Mouse (Mus musculus) kidney, adult 9 months (tissue): ENCODE data around the gene Gm47996.
"Not testable (repeated sequence)": the region's sequence is repeated elsewhere in the genome, so short reads cannot be mapped to it uniquely, and the experiment has no call there.

Experiments used
- DNase-seq: peaks from one replicate; pipeline ENCODE4 v3.0.0; 2022

Gm47996 gene

DNA sequence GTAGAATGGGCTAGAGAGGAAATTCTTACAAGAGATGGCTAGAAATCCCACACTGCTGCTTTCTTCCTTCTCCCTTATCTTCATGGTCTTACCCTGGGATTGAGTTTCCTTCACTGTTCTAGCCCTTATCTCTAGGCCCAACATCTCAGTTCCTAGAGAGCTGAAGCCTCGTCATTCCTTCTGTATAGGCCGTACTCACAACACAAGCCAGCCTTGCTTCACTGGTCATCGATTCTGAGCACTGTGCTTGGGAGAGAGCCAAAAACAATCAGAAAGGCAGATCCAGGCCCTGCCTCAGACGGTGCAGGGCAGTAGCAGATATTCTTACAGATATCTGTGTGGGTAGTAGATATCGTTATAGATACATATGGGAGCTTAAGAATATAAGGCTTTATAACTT lies 1.4 kb upstream of the Gm47996 start:
- DNase-seq = not testable (repeated sequence)

DNA sequence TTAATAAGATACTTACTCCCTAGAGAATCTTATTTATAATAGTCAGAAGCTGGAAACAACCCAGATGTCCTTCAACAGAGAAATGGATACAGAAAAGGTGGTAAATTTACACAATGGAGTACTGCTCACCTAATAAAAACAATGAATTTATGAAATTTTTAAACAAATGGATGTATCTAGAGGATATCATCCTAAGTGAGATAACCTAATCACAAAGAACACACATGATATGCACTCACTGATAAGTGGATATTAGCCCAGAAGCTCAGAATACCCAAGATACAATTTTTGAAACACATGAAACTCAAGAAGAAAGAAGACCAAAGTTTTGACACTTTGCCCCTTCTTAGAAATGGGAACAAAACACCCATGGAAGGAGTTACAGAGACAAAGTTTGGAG lies 987 bp upstream of the Gm47996 start:
- DNase-seq = not testable (repeated sequence)

DNA sequence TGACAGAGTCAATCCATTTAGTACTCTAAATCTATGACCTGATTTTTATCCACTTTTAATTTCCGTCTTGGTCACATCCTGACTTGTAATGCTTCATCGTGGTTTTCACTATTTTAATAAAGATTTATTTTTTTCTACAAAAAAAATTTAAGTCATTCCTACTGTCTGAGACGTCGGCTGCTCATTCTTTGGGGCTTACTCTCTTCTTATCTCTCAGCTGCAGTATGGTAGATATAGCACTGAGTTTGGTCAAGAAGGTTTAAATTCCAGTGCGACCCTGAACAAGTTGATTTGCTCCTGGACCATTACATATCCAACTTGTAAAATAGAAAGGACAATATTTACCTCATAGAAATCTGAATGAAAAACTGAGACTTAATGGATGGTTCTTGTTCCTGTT lies 1.7 kb downstream of the Gm47996 start:
- DNase-seq = not testable (repeated sequence)

DNA sequence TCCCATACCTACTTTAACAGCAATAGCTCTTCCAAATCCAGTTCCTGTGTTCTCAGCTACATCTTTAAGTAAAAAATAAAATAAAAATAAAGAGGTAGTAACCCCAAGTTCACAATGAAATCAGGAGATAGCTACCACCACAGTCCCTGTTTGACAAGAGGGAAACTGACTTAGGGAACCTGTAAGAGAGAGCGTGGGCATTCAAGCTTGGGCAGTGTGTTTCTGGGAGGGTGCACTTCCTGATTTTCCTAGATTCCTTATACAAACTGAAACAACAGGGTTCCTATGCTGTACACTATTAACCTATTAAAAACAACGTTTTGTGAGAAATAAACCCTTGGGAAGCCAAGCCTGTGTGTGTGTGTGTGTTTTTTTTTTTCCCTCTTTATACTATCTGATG lies 4.9 kb downstream of the Gm47996 start:
- DNase-seq = no peak

DNA sequence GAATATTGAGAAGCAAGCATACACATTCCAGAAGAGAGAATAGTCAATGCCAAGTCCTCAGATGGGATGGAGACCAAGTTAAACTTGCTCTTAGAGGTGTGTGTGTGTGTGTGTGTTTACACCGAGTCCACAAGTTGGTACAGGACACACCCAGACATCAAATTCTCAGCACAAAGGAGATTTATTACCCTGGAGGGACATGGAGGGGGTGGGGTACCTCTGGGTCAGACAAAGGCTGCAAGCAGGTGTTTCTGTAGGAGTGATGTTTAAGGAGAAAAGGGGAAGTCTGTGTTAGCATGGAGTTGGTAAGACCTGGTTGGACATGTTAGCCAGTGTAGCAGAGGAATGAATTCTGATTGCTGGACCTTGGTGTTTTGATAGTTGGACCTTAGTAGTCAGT lies 6.1 kb downstream of the Gm47996 start:
- DNase-seq = no peak

DNA sequence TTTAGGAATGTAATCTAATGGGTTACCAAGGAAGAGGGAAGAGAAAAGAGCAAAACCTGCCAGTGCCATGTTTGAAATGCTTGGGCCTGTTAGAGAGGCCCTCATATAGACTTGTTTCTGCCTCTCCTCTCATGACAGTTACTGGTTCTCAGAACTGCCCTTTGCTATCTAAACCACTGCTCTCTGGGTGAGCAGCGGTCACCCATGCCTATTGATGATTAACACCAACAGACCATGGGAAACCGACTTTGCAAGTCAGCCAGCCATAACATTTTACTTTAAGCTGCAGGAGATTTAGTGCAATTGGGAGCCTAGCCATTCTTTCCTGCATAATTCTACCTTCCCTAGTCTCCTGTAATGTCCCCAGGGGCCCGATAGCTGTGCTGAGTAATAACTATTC lies 6.5 kb downstream of the Gm47996 start:
- peak; percentile 90 for DNase-seq

GRCm38 (mm10) chr1:151219045-151219444 lies 9.1 kb downstream of the Gm47996 start:
- DNase-seq = no peak

DNA sequence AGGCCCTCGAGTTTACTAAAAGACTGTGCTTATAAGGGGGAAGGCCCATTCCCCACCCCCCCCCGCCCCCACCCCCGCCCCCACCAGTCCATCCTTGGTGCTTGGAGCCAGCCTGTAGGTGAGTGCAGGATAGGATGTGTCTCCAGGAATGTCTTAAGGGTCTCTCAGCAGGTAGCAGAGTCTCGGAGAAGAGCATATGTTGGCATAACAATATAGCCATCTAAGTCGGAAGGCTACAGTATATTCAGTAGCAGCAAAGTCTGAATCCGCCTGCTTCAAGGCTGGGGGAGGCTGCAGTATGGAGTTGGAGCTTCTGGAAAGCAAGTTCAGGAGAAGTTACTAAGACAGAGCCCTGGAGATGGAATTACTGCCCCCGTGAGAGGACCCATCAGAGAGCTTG lies 10.2 kb downstream of the Gm47996 start:
- no peak for DNase-seq

DNA sequence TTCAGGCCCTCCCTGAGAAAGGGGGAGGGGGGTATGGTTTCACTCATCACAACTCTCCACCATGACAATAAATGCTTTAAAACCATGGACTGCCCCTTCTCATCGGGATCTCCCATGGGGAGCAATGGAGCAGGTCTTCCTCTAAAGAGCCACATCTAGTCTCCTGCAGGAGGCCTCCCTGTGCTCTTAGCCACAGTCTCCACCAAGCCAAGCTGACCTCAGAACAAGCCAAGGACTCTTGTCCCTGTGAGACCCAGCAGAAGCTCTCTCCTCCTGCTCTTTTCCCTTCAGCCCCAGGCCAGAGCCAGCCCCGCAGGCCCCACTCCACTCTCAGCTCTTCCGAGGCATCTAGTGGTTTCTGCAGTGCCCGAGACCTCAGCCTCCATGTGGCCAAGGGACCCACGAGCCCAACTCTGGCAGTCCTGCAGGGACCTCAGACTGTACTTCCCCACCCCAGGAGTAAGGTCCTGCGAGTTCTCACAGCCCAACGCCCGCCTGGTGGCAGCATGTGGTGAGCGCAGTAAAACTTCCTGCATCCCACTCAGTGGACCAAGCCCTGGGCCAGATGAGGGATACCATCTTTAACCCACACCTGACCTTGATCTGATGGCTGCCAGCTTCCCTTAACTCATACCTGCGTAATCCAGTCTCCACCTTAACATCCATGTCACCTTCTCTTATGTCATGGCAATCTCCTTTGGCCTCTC lies 12.8 kb downstream of the Gm47996 start:
- no peak for DNase-seq

DNA sequence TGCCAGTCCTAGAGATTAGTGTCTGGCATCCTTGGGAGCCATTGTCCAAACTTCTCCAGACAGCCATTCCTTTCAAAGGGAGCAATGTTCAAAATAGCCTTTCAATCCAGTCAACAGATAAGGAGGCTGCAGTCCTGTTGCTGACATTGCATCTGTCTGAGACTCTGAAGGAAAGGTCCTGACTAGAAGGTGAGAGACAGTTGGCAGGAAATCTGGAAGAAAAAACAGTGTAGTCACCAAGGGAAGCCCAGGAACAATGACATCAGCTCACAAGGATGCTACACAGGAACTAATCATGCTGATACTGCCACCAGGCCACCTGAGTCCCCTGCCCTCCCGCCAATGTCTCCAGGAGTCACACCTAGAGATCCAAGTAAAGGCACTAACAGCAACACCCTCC lies 13.4 kb downstream of the Gm47996 start:
- no peak for DNase-seq

DNA sequence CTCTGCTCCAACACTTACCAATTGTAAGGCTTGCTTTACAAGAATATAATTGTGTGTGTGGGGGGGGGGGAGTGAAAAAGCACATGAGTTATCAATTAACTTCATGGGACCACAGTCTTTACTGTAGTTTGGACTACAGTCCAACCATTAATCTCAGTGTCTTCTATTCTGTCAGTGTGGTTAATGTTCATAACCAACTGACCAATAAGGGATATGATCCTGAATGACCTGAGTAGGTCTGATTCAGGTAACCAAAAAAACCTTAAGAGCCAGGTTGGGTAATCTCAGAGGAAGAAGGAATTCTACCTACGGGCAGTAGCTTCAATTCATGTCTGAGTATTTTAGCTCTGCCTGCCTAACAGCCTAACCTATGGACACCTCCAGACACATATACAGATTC lies 14.6 kb downstream of the Gm47996 start:
- peak; percentile 71 for DNase-seq

DNA sequence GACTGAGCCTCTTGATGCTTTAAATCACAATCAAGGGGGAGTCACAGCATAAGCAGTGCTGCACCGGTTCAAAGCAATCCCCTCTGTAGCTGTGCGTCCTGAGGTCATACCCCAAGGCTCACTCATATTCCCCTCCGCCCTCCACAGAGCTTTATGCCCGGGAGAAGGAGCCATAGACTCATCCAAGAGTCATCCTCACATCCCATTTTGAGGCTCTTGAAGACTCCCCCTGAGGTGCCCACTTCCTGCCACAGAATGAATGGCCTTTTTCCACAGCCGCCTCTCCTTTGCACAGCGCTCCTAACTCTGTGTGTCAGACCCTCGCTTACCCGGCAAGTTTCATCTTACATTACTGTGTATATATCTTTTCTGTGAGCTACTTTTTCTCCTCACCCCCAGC lies 17.6 kb downstream of the Gm47996 start:
- DNase-seq = no peak

DNA sequence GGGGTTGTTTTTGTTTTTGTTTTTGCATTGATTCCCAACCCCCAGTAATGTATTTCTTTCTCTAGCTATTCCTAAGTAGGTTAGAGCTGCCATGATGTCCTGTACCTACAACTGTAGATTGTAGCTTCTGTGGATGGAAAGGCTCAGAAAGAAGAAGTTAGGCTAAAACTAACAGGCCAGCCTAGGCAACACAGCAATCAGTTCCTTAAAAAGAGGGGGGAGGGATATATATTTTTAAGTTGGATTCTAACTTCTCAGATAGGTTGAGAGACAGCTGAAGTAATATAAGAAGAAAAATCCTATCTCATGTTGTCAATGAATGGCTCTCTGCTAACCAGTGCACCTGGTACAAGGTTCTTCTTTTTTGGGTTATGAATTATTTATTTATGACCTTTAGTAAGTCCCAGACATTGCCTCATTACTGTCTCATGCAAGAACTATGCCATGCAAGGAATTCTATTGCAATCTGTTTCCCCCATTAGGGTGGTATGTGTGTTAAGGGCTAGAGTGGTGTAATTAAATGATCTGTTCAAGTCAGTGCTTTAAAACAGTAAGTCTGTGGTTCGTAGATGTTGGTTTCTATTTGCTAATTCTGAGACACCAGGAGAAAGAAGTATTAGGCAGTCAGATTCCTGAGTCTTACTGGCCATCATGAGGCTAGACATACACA lies 18.5 kb downstream of the Gm47996 start:
- DNase-seq = peak; percentile 31

DNA sequence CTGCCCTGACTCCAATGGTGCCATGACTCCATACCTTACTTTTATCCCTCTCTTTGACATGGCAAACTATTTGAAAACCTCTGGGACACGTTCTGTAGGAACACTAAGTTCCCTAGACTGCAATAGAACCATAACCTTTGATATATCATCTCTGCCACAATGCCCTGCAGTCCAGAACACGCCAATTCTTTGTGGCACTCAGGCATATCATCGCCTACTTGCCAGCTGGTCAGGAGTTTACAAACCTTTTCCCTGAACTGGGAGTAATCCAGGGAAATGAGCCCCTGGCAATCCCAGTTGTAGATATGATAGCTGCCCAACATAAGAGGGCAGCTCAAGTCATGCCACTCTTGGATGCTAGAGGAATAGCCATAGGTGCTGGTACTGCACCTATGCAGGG lies 22.4 kb downstream of the Gm47996 start:
- DNase-seq = peak; percentile 62

DNA sequence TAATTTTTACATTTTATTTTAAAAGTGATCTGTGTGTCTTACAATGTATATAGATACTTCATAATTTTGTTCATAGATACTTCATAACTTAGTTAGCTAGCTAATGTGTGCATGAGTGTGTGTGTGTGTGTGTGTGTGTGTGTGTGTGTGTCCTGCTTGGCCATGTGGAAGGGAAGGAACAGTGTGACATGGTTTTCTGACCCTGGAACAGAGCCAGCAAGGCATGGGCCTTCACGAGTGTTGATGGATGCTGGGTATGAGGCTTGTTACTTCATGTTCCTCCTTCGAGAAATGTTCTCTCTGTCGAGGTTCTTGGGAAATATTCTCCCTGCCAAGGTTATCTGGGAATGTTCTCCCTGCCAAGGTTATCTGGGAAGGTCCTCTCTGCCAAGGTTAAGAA lies 23.8 kb downstream of the Gm47996 start:
- DNase-seq = no peak

- no peak for DNase-seq
Observed at GRCm38 (mm10) chr1:151235574-151235973, 25.6 kb downstream of the Gm47996 start.

- DNase-seq = no peak
Observed at GRCm38 (mm10) chr1:151236141-151236930, 26.4 kb downstream of the Gm47996 start.

- no peak for DNase-seq
Observed at GRCm38 (mm10) chr1:151237780-151238179, 27.8 kb downstream of the Gm47996 start.

DNA sequence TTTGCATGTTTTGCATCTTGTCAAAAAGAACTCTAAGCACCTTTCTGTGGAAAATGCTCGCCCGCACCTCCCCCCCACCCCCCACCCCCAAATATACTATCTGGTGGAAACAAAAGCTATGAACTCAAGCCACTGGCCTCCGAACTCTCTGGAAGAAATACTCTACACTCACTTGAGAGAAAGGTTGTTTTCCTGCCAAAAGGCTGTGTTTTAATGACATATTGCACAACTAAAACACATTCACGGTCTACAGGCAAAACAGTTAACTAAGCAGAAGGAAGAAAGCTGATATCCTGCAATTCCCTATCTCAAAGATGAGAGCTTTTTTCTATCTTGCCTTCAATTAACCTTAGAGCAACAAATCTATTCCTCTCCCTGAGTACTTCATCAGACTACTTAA lies 33.4 kb downstream of the Gm47996 start:
- DNase-seq = no peak

- DNase-seq = no peak
Observed at GRCm38 (mm10) chr1:151244013-151244412, 34.1 kb downstream of the Gm47996 start.

DNA sequence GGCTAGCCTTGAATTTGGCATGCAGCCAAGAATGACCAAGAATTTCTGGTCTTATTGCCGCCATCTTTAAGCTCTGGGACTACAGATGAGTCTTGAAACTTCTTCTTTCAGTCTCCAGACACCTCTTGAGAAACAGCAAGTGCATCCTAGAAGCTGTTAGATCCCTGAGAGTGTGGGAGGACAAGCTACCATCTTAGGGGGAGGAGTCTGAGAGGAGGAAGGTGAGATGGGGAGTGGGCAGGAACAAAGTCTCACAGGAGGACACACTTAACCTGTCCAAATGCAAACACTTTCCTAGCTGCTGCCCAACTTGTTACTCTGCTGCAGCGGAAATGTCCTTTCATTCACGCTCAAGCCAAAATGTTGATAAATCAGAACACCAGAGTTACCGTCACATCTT lies 34.8 kb downstream of the Gm47996 start:
- no peak for DNase-seq

- no peak for DNase-seq
Observed at GRCm38 (mm10) chr1:151245165-151245564, 35.2 kb downstream of the Gm47996 start.

DNA sequence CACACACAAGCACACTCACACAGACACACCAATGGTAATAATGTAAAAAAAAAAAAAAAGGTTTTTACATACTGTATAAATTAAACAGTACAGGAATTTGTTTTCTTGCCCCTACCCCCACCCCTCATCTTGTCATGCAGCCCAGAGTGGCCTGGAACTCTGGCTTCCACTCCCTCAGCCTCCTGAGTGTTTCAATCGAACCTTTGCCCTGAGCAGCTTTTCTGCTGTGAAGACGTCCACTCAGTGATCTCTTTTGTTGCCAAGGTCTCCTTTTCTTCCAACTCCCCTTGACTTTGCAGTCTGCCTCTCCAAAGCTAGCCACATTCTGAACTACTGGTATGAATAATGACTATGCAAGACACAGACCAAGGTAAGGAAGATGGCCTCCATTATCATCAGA lies 35.9 kb downstream of the Gm47996 start:
- DNase-seq = no peak

DNA sequence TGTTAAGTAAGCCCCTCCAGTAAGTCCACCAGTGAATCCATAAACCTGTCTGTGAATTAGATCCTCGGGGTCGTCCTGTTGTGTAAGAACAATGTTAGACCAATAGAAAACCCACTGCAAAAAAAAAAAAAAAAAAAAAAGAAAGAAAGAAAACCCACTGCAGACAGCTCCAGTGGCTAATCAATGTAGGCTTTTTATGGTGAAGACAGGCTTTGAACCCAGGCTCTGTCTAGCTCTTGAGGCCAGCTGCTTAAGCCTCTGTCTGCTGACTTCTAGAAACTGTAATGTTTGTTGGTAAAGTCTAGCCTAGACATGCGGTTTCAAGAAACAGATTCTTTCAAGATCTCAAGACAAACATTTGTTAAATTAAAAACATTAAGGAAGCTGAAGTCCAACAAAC lies 40.2 kb downstream of the Gm47996 start:
- DNase-seq = no peak
